Mouse (Mus musculus) cortical plate, adult 2 months (tissue): ENCODE measurements at regions not wholly inside any gene's neighbourhood (a gene's known extent, or its start where the extent isn't known, plus 50 kb on each side); places are given as distances from the start of the nearest gene placed in this dataset.

Source experiments
- CTCF ChIP-seq: fragments of 200-500 bp; IDR thresholded peaks from 2 replicates; pipeline ENCODE4 v1.5.1; 2011; ENCODE audit warnings: mild to moderate bottlenecking, control low read depth, low read length; ENCODE audit not compliant: insufficient read depth; ENCODE audit errors: extremely low read depth
- POLR2A ChIP-seq: fragments of 200-500 bp; IDR thresholded peaks from 2 replicates; pipeline ENCODE4 v1.6.1; 2011; ENCODE audit warnings: mild to moderate bottlenecking, low read length, control low read depth; ENCODE audit not compliant: insufficient read depth; ENCODE audit errors: extremely low read depth

DNA sequence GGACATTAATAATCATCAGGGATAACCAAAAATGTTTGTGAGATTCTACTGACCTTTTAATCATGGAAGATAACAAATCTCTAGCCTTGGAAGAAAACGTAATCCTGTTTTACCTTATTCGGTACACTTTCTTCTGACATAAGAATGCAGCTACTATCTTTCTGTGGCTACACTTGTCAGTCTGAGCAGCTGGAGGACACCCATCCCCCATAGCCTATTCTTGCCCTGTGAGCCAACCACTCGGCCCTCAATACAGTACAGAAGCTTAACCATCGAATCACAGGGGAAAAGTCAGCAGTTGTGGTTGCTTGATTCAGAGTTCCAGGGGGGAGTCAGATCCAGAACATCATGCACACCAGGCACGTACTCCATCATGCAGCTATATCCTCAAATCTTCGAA, 74.9 kb upstream of the Cited2 start:
- no peak for TF ChIP-seq CTCF
- no peak for TF ChIP-seq POLR2A
